Mouse (Mus musculus): ENCODE measurements around the gene Arntl2. TPM values are rescaled to one million over a fixed set of nuclear protein-coding genes. Genes with fewer than 3 reads are reported as not detected.

Gene Arntl2
- total and polyA plus RNA-seq, 3 experiments, result not detected

DNA sequence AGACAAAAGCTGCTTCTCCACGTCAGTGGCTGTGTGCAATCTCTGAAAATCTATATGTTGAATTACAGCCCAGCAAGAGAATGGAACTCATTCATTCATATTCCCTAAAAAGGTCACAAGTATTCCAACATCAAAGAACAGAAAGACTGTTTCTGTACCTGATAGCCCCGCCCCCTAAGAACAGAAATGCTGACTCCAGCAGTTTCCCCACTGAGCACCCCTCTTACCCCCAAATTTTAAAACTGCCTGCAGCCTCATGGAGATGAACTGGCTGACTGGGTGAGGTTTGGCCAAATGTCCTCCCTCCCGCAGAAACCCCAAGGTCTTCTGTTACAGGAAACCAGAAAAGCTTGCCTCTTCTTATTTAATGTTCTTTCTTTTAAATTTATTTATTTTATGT, 51.5 kb downstream of the Arntl2 start:
- Histone ChIP-seq H3K4me1 (ENCODE audit: control insufficient read depth in 1 of 2, insufficient read depth in 2 of 2) (peaks cover 2 to 17% of the 10 kb centered on the region in 2 experiments; a peak in 2 of 4 replicates), H3K36me3 (replicated peaks in 1 of 2; ENCODE audit: control insufficient read depth in 1 of 2, insufficient read depth in 1 of 2, low read length in 1 of 2) (no peaks in the 10 kb centered on the region), H3K4me2 (ENCODE audit: insufficient read depth, low read depth, poor library complexity, severe bottlenecking) (no peak overlapping the region), H3K9ac (ENCODE audit: insufficient read depth, low read depth) (no peak overlapping the region), H3K79me2 (replicated peaks; ENCODE audit: control insufficient read depth, extremely low read depth, insufficient read depth, poor library complexity, severe bottlenecking) (no peaks in the 10 kb centered on the region), H3K27ac (ENCODE audit: insufficient read depth, low read depth) (no peak overlapping the region), H3K4me3 (replicated peaks in 1 of 3; ENCODE audit: low read depth in 2 of 3, low read length in 2 of 3, poor library complexity in 1 of 3) (no peak overlapping the region), H3K9me3 (replicated peaks; ENCODE audit: low read length) (no peaks in the 10 kb centered on the region), H3K27me3 (replicated peaks) (no peaks in the 10 kb centered on the region)
- dilution Hi-C loops (cut with MboI; ENCODE audit: extremely low pct_ligation_motif_present, extremely low pct_unique_long_range_greater_than_20kb, low sequenced_read_pairs) (no loop called here), in situ Hi-C loops (cut with MboI; ENCODE audit: low pct_ligation_motif_present, low pct_unique_long_range_greater_than_20kb, low sequenced_read_pairs) (no loop called here)
- TF ChIP-seq MAFK (IDR thresholded peaks at IDR 0.05; ENCODE audit: insufficient replicate concordance, low read length), result peak; percentile 55; the same call in 1 of the 2 replicates
- TF ChIP-seq GABPA (IDR thresholded peaks at IDR 0.05; ENCODE audit: insufficient replicate concordance, low read depth, low read length), result no peak
- no peak for DNase-seq (ENCODE audit: extremely low read depth)

- no peaks in the 10 kb centered on the region for H3K9me3 ChIP-seq (replicated peaks; ENCODE audit: low read length)
- no peak overlapping the region for H3K4me2 ChIP-seq (ENCODE audit: insufficient read depth, low read depth, poor library complexity, severe bottlenecking)
- peaks cover 2 to 17% of the 10 kb centered on the region in 2 experiments; a peak in 2 of 4 replicates for H3K4me1 ChIP-seq (ENCODE audit: control insufficient read depth in 1 of 2, insufficient read depth in 2 of 2)
- H3K9ac ChIP-seq (ENCODE audit: insufficient read depth, low read depth), result no peak overlapping the region
- DNase-seq (ENCODE audit: extremely low read depth), result no peak
- no peaks in the 10 kb centered on the region for H3K36me3 ChIP-seq (replicated peaks in 1 of 2; ENCODE audit: control insufficient read depth in 1 of 2, insufficient read depth in 1 of 2, low read length in 1 of 2)
- TF ChIP-seq JUND (conservative IDR thresholded peaks at IDR 0.05; ENCODE audit: low read depth, low read length) (peak; percentile 30; the same call in 1 of the 2 replicates), UBTF (IDR thresholded peaks at IDR 0.05; ENCODE audit: low read depth, low read length) (no peak), MEF2A (IDR thresholded peaks at IDR 0.05; ENCODE audit: borderline replicate concordance, low read depth, low read length) (no peak)
- in situ Hi-C loops (cut with MboI; ENCODE audit: low pct_ligation_motif_present, low pct_unique_long_range_greater_than_20kb, low sequenced_read_pairs), result no loop called here
- no peak overlapping the region for H3K27ac ChIP-seq (ENCODE audit: insufficient read depth, low read depth)
- dilution Hi-C loops (cut with MboI; ENCODE audit: extremely low pct_ligation_motif_present, extremely low pct_unique_long_range_greater_than_20kb, low sequenced_read_pairs), result no loop called here
- no peak overlapping the region for H3K4me3 ChIP-seq (replicated peaks in 1 of 3; ENCODE audit: low read depth in 2 of 3, low read length in 2 of 3, poor library complexity in 1 of 3)
- no peaks in the 10 kb centered on the region for H3K79me2 ChIP-seq (replicated peaks; ENCODE audit: control insufficient read depth, extremely low read depth, insufficient read depth, poor library complexity, severe bottlenecking)
- H3K27me3 ChIP-seq (replicated peaks), result no peaks in the 10 kb centered on the region
Observed at GRCm38 (mm10) chr6:146848281-146848680, 52.4 kb downstream of the Arntl2 start.

GRCm38 (mm10) chr6:146850050-146850449, 54.2 kb downstream of the Arntl2 start, which contains the start of gene Smco2:
Gene Smco2, plus strand, starts transcription at chr6:146850104.
- no peak for TF ChIP-seq POLR2A (IDR thresholded peaks at IDR 0.05; ENCODE audit: low read depth, low read length)
- TF ChIP-seq BHLHE40 (IDR thresholded peaks at IDR 0.05; ENCODE audit: low read depth, low read length), result no peak
- no peak for TF ChIP-seq UBTF (IDR thresholded peaks at IDR 0.05; ENCODE audit: low read depth, low read length)
- no peak for TF ChIP-seq USF2 (conservative IDR thresholded peaks at IDR 0.05; ENCODE audit: low read depth, low read length)
- TF ChIP-seq ETS1 (conservative IDR thresholded peaks at IDR 0.05; ENCODE audit: low read depth, low read length), result no peak
- no peak for TF ChIP-seq MAZ (IDR thresholded peaks at IDR 0.05; ENCODE audit: low read depth, low read length)
- TF ChIP-seq TBP (conservative IDR thresholded peaks at IDR 0.05; ENCODE audit: low read depth, low read length), result no peak
- TF ChIP-seq MAX (IDR thresholded peaks at IDR 0.05; ENCODE audit: low read length), result no peak
- no peak for TF ChIP-seq MXI1 (IDR thresholded peaks at IDR 0.05; ENCODE audit: low read depth, low read length)
- TF ChIP-seq TCF12 (IDR thresholded peaks at IDR 0.05; ENCODE audit: low read depth, low read length), result no peak
- no peak for TF ChIP-seq ZKSCAN1 (IDR thresholded peaks at IDR 0.05; ENCODE audit: borderline replicate concordance, low read depth, low read length)
- TF ChIP-seq SMC3 (IDR thresholded peaks at IDR 0.05; ENCODE audit: low read depth, low read length), result no peak
- no peak for TF ChIP-seq IRF4 (IDR thresholded peaks at IDR 0.05; ENCODE audit: low read depth, low read length)
- TF ChIP-seq ZMIZ1 (IDR thresholded peaks at IDR 0.05; ENCODE audit: low read depth, low read length), result no peak
- TF ChIP-seq GABPA (IDR thresholded peaks at IDR 0.05; ENCODE audit: insufficient replicate concordance, low read depth, low read length), result no peak
- TF ChIP-seq RCOR1 (conservative IDR thresholded peaks at IDR 0.05; ENCODE audit: low read depth, low read length), result no peak
- no peak for TF ChIP-seq ZNF384 (IDR thresholded peaks at IDR 0.05; ENCODE audit: low read depth, low read length)
- TF ChIP-seq CHD1 (IDR thresholded peaks at IDR 0.05; ENCODE audit: low read depth, low read length), result no peak
- no peak for TF ChIP-seq HCFC1 (IDR thresholded peaks at IDR 0.05; ENCODE audit: low read depth, low read length)
- H3K9me3 ChIP-seq (replicated peaks; ENCODE audit: low read length), result peaks cover under 1% of the 10 kb centered on the region
- no peak within 1 kb of the TSS for H3K9ac ChIP-seq (ENCODE audit: insufficient read depth, low read depth)
- no peak within 1 kb of the TSS for H3K4me2 ChIP-seq (ENCODE audit: insufficient read depth, low read depth, poor library complexity, severe bottlenecking)
- no peaks in the 10 kb centered on the region for H3K27me3 ChIP-seq (replicated peaks)
- peaks cover 2 to 16% of the 10 kb centered on the region in 2 experiments; a peak in 2 of 4 replicates for H3K4me1 ChIP-seq (ENCODE audit: control insufficient read depth in 1 of 2, insufficient read depth in 2 of 2)
- dilution Hi-C loops (cut with MboI; ENCODE audit: extremely low pct_ligation_motif_present, extremely low pct_unique_long_range_greater_than_20kb, low sequenced_read_pairs), result no loop called here
- in situ Hi-C loops (cut with MboI; ENCODE audit: low pct_ligation_motif_present, low pct_unique_long_range_greater_than_20kb, low sequenced_read_pairs), result no loop called here
- no peak within 1 kb of the TSS for H3K4me3 ChIP-seq (replicated peaks in 1 of 3; ENCODE audit: low read depth in 2 of 3, low read length in 2 of 3, poor library complexity in 1 of 3)
- H3K36me3 ChIP-seq (replicated peaks in 1 of 2; ENCODE audit: control insufficient read depth in 1 of 2, insufficient read depth in 1 of 2, low read length in 1 of 2), result no peaks in the 10 kb centered on the region
- H3K27ac ChIP-seq (ENCODE audit: insufficient read depth, low read depth), result no peak within 1 kb of the TSS
- H3K79me2 ChIP-seq (replicated peaks; ENCODE audit: control insufficient read depth, extremely low read depth, insufficient read depth, poor library complexity, severe bottlenecking), result no peaks in the 10 kb centered on the region
- DNase-seq (ENCODE audit: extremely low read depth), result no peak

All from CH12.LX (cell line).